Mouse (Mus musculus) ES-Bruce4 (cell line): ENCODE results near the gene 1700025G04Rik. TPM values are rescaled to one million over a fixed set of nuclear protein-coding genes. Genes with fewer than 3 reads are reported as not detected.

Source experiments
- H3K27ac ChIP-seq: 2 replicates; pipeline ENCODE4 v1.5.1; 2012; ENCODE audit warnings: low read length, inconsistent platforms; ENCODE audit not compliant: insufficient read depth
- H3K27me3 ChIP-seq: 2 replicates; pipeline ENCODE4 v1.6.1; 2012; ENCODE audit warnings: mild to moderate bottlenecking, low read length, inconsistent platforms; ENCODE audit not compliant: control insufficient read depth, poor library complexity, insufficient read depth, severe bottlenecking
- H3K36me3 ChIP-seq: 2 replicates; pipeline ENCODE4 v1.6.1; 2012; ENCODE audit warnings: inconsistent platforms, mild to moderate bottlenecking, low read length, moderate library complexity; ENCODE audit not compliant: control insufficient read depth, poor library complexity, insufficient read depth, severe bottlenecking
- H3K4me1 ChIP-seq: one replicate; pipeline ENCODE4 v1.8.1; 2011; ENCODE audit warnings: low read length; ENCODE audit not compliant: control insufficient read depth, insufficient read depth
- H3K4me3 ChIP-seq: 2 replicates; pipeline ENCODE4 v1.5.1; 2011; ENCODE audit warnings: low read depth, mild to moderate bottlenecking, low read length
- H3K9ac ChIP-seq: 2 replicates; pipeline ENCODE4 v1.6.1; 2012; ENCODE audit warnings: low read depth, mild to moderate bottlenecking, inconsistent platforms; ENCODE audit not compliant: poor library complexity, severe bottlenecking
- H3K9me3 ChIP-seq: replicated peaks from 2 replicates; pipeline ENCODE4 v1.6.1; 2012; ENCODE audit warnings: mild to moderate bottlenecking, low read length, inconsistent platforms; ENCODE audit not compliant: control insufficient read depth, poor library complexity, insufficient read depth, severe bottlenecking
- CTCF ChIP-seq: IDR thresholded peaks from one replicate; pipeline ENCODE4 v1.8.1; 2011; ENCODE audit warnings: low read depth, low read length
- EP300 ChIP-seq: IDR thresholded peaks from 2 replicates; pipeline ENCODE4 v1.6.1; 2011; ENCODE audit warnings: low read depth, low read length; ENCODE audit not compliant: insufficient read depth
- POLR2A ChIP-seq: IDR thresholded peaks from one replicate; pipeline ENCODE4 v1.8.1; 2011; ENCODE audit warnings: low read length; ENCODE audit not compliant: insufficient read depth
- polyA plus RNA-seq: library from polyadenylated mRNA; stranded (reverse); fragments of >200 nt; gene quantifications from 2 replicates; pipeline ENCODE4 v1.2.4, GENCODE M21; 2011; ENCODE audit warnings: low read depth; ENCODE audit not compliant: missing spikeins, insufficient read depth, insufficient read length

The 1700025G04Rik gene
- polyA plus RNA-seq, 1 experiment = 14.3 TPM

- H3K36me3 ChIP-seq = no peaks in the 10 kb centered on the region
- no peaks in the 10 kb centered on the region for H3K27me3 ChIP-seq
- no peak overlapping the region for H3K9ac ChIP-seq
- TF ChIP-seq POLR2A = no peak
- TF ChIP-seq CTCF = no peak
- TF ChIP-seq EP300 = no peak
- no peaks in the 10 kb centered on the region for H3K9me3 ChIP-seq
- no peak overlapping the region for H3K4me3 ChIP-seq
- H3K27ac ChIP-seq = no peak overlapping the region
- no peaks in the 10 kb centered on the region for H3K4me1 ChIP-seq
Observed at GRCm38 (mm10) chr1:152042409-152042808, 47.5 kb downstream of the 1700025G04Rik start.

GRCm38 (mm10) chr1:152041005-152041404, 48.9 kb downstream of the 1700025G04Rik start:
- Histone ChIP-seq H3K9ac (no peak overlapping the region), H3K9me3 (no peaks in the 10 kb centered on the region), H3K36me3 (no peaks in the 10 kb centered on the region), H3K4me1 (no peaks in the 10 kb centered on the region), H3K27me3 (no peaks in the 10 kb centered on the region), H3K27ac (no peak overlapping the region), H3K4me3 (no peak overlapping the region)
- no peak for TF ChIP-seq POLR2A
- no peak for TF ChIP-seq CTCF
- TF ChIP-seq EP300 = no peak

- H3K4me3 ChIP-seq = no peak overlapping the region
- no peak overlapping the region for H3K9ac ChIP-seq
- no peaks in the 10 kb centered on the region for H3K4me1 ChIP-seq
- H3K36me3 ChIP-seq = no peaks in the 10 kb centered on the region
- H3K9me3 ChIP-seq = no peaks in the 10 kb centered on the region
- no peaks in the 10 kb centered on the region for H3K27me3 ChIP-seq
- TF ChIP-seq EP300 = no peak
- TF ChIP-seq POLR2A = no peak
- TF ChIP-seq CTCF = no peak
- no peak overlapping the region for H3K27ac ChIP-seq
Observed at GRCm38 (mm10) chr1:152040053-152040452, 49.9 kb downstream of the 1700025G04Rik start.

- H3K27me3 ChIP-seq = no peaks in the 10 kb centered on the region
- no peak overlapping the region for H3K27ac ChIP-seq
- no peaks in the 10 kb centered on the region for H3K36me3 ChIP-seq
- H3K4me1 ChIP-seq = no peaks in the 10 kb centered on the region
- no peak overlapping the region for H3K4me3 ChIP-seq
- TF ChIP-seq EP300 = no peak
- TF ChIP-seq POLR2A = no peak
- H3K9me3 ChIP-seq = no peaks in the 10 kb centered on the region
- H3K9ac ChIP-seq = no peak overlapping the region
Observed at GRCm38 (mm10) chr1:152039588-152039987, 50.3 kb downstream of the 1700025G04Rik start.

GRCm38 (mm10) chr1:152038086-152038485, 51.8 kb downstream of the 1700025G04Rik start:
- no peaks in the 10 kb centered on the region for H3K36me3 ChIP-seq

GRCm38 (mm10) chr1:152037589-152037988, 52.3 kb downstream of the 1700025G04Rik start:
- 0 out of 2 replicates have a peak, but pooled peaks cover 3% of the 10 kb centered on the region for H3K9me3 ChIP-seq
- H3K4me3 ChIP-seq = no peak overlapping the region
- H3K27me3 ChIP-seq = no peaks in the 10 kb centered on the region
- H3K27ac ChIP-seq = no peak overlapping the region
- no peak overlapping the region for H3K9ac ChIP-seq
- H3K36me3 ChIP-seq = no peaks in the 10 kb centered on the region
- TF ChIP-seq CTCF (no peak), EP300 (no peak), POLR2A (no peak)
- H3K4me1 ChIP-seq = no peaks in the 10 kb centered on the region

More at GRCm38 (mm10) chr1:152038086-152038485, 51.8 kb downstream of the 1700025G04Rik start:
- no peak overlapping the region for H3K9ac ChIP-seq
- no peaks in the 10 kb centered on the region for H3K9me3 ChIP-seq
- H3K27ac ChIP-seq = no peak overlapping the region
- H3K27me3 ChIP-seq = no peaks in the 10 kb centered on the region
- no peak for TF ChIP-seq CTCF
- no peak for TF ChIP-seq EP300
- no peak for TF ChIP-seq POLR2A
- no peaks in the 10 kb centered on the region for H3K4me1 ChIP-seq
- H3K4me3 ChIP-seq = no peak overlapping the region
